Mouse (Mus musculus) kidney, postnatal 10 days (tissue): ENCODE measurements at regions not wholly inside any gene's neighbourhood (a gene's known extent, or its start where the extent isn't known, plus 50 kb on each side); places are given as distances from the start of the nearest gene placed in this dataset.
"Not testable (repeated sequence)": the region's sequence is repeated elsewhere in the genome, so short reads cannot be mapped to it uniquely, and the experiment has no call there.

Source experiments
- DNase-seq: peaks from one replicate; pipeline ENCODE4 v3.0.0; 2021; ENCODE audit warnings: mixed read lengths

GRCm38 (mm10) chr1:165014328-165014727 is 79.0 kb upstream of the Xcl1 start:
- DNase-seq = no peak

GRCm38 (mm10) chr1:165013428-165013827 is 78.1 kb upstream of the Xcl1 start:
- DNase-seq = no peak

GRCm38 (mm10) chr1:165012376-165012775 is 77.0 kb upstream of the Xcl1 start:
- peak; percentile 41 for DNase-seq

GRCm38 (mm10) chr1:164999515-164999914 is 64.2 kb upstream of the Xcl1 start:
- DNase-seq = peak; percentile 44

- DNase-seq = no peak
Observed at GRCm38 (mm10) chr1:164998621-164999020, 63.3 kb upstream of the Xcl1 start.

- peak; percentile 60 for DNase-seq
Observed at GRCm38 (mm10) chr1:164997660-164998059, 62.3 kb upstream of the Xcl1 start.

GRCm38 (mm10) chr1:164994247-164994660 is 58.9 kb upstream of the Xcl1 start:
- no peak for DNase-seq

GRCm38 (mm10) chr1:164993175-164993875 is 58.0 kb upstream of the Xcl1 start:
- not testable (repeated sequence) for DNase-seq

GRCm38 (mm10) chr1:164988982-164989381 is 53.7 kb upstream of the Xcl1 start:
- DNase-seq = no peak

GRCm38 (mm10) chr1:164988191-164988590 is 52.9 kb upstream of the Xcl1 start:
- no peak for DNase-seq

GRCm38 (mm10) chr1:164985521-164985920 is 50.2 kb upstream of the Xcl1 start:
- DNase-seq = not testable (repeated sequence)
